Mouse (Mus musculus): Measurements from ENCODE around the gene Car10.

GRCm38 (mm10) chr11:93120766-93121415 is 23.1 kb downstream of the Car10 start:
- TF ChIP-seq POLR2A (IDR thresholded peaks at IDR 0.05; ENCODE audit: insufficient read length, low read depth) (no peak), MAX (IDR thresholded peaks at IDR 0.05; ENCODE audit: low read depth) (no peak), TCF12 (IDR thresholded peaks at IDR 0.05; ENCODE audit: insufficient read depth, poor library complexity, severe bottlenecking) (no peak), USF1 (IDR thresholded peaks at IDR 0.05; ENCODE audit: low read depth) (no peak), MYOG (IDR thresholded peaks at IDR 0.05; ENCODE audit: control insufficient read depth in 1 of 3, insufficient read depth in 1 of 3, insufficient read length in 2 of 3, low read depth in 2 of 3) (no peak)
